Mouse (Mus musculus): ENCODE results near the gene Cmss1. TPM values are rescaled to one million over a fixed set of nuclear protein-coding genes. Genes with fewer than 3 reads are reported as not detected.
A peak's percentile ranks its signal among the peaks of the same experiment; 100 is the strongest.
"Not testable (repeated sequence)": the region's sequence is repeated elsewhere in the genome, so short reads cannot be mapped to it uniquely, and the experiment has no call there.

Gene Cmss1
- polyA plus RNA-seq, 1 experiment from 2014 or later, result 40.0 TPM

GRCm38 (mm10) chr16:57393161-57393560 lies 213.5 kb downstream of the Cmss1 start:
- WGBS, result 58% methylated on average over 11 of the region's 11 CpGs
- Histone ChIP-seq H3K27me3 (replicated peaks) (no peaks in the 10 kb centered on the region), H3K9ac (replicated peaks) (no peak overlapping the region), H3K27ac (replicated peaks) (0 out of 2 replicates have a peak overlapping the region, but pooled peaks have one; percentile 18), H3K4me2 (peak overlapping the region; percentile 30), H3K36me3 (no peaks in the 10 kb centered on the region), H3K9me3 (replicated peaks) (no peaks in the 10 kb centered on the region), H3K4me1 (0 out of 2 replicates have a peak, but pooled peaks cover 3% of the 10 kb centered on the region), H3K4me3 (replicated peaks) (no peak overlapping the region)
- ATAC-seq (ENCODE audit: low FRiP score), result no peak

- ATAC-seq (ENCODE audit: low FRiP score), result no peak
- Histone ChIP-seq H3K9me3 (replicated peaks) (no peaks in the 10 kb centered on the region), H3K27ac (replicated peaks) (no peak overlapping the region), H3K9ac (replicated peaks) (no peak overlapping the region), H3K4me2 (no peak overlapping the region), H3K4me3 (replicated peaks) (no peak overlapping the region), H3K4me1 (0 out of 2 replicates have a peak, but pooled peaks cover 3% of the 10 kb centered on the region), H3K27me3 (replicated peaks) (no peaks in the 10 kb centered on the region), H3K36me3 (no peaks in the 10 kb centered on the region)
- 54% methylated on average over 2 of the region's 2 CpGs for WGBS
These were observed 214.2 kb downstream of the Cmss1 start for GRCm38 (mm10) chr16:57392461-57392860.

- 35% methylated on average over 28 of the region's 39 CpGs for WGBS
- not testable (repeated sequence) for ATAC-seq (ENCODE audit: low FRiP score)
These were observed 215.5 kb downstream of the Cmss1 start for GRCm38 (mm10) chr16:57391171-57391570.

GRCm38 (mm10) chr16:57389566-57390251 lies 217.0 kb downstream of the Cmss1 start:
- Histone ChIP-seq H3K27me3 (replicated peaks) (no peaks in the 10 kb centered on the region), H3K4me2 (no peak overlapping the region), H3K4me3 (replicated peaks) (no peak overlapping the region), H3K9ac (replicated peaks) (no peak overlapping the region), H3K4me1 (0 out of 2 replicates have a peak, but pooled peaks cover 3% of the 10 kb centered on the region), H3K36me3 (no peaks in the 10 kb centered on the region), H3K27ac (replicated peaks) (no peak overlapping the region), H3K9me3 (replicated peaks) (no peaks in the 10 kb centered on the region)
- 91% methylated on average over 15 of the region's 15 CpGs for WGBS
- no peak for ATAC-seq (ENCODE audit: low FRiP score)

More at GRCm38 (mm10) chr16:57391171-57391570, 215.5 kb downstream of the Cmss1 start:
- H3K4me3 ChIP-seq (replicated peaks); H3K9me3 ChIP-seq (replicated peaks); H3K9ac ChIP-seq (replicated peaks); H3K4me1 ChIP-seq; H3K4me2 ChIP-seq; H3K27ac ChIP-seq (replicated peaks); H3K27me3 ChIP-seq (replicated peaks); H3K36me3 ChIP-seq: not testable (repeated sequence)

- H3K4me3 ChIP-seq (replicated peaks), result no peak overlapping the region
- H3K4me1 ChIP-seq, result peaks cover 5% of the 10 kb centered on the region; the same call in 1 of the 2 replicates
- H3K36me3 ChIP-seq, result no peaks in the 10 kb centered on the region
- H3K9me3 ChIP-seq (replicated peaks), result no peaks in the 10 kb centered on the region
- WGBS, result 92% methylated on average over 2 of the region's 2 CpGs
- H3K9ac ChIP-seq (replicated peaks), result no peak overlapping the region
- H3K27ac ChIP-seq (replicated peaks), result no peak overlapping the region
- no peaks in the 10 kb centered on the region for H3K27me3 ChIP-seq (replicated peaks)
- no peak overlapping the region for H3K4me2 ChIP-seq
- ATAC-seq (ENCODE audit: low FRiP score), result no peak
These were observed 222.4 kb downstream of the Cmss1 start for GRCm38 (mm10) chr16:57384274-57384673.

- Histone ChIP-seq H3K27ac (replicated peaks) (0 out of 2 replicates have a peak overlapping the region, but pooled peaks have one; percentile 13), H3K9ac (replicated peaks) (no peak overlapping the region), H3K9me3 (replicated peaks) (no peaks in the 10 kb centered on the region), H3K27me3 (replicated peaks) (no peaks in the 10 kb centered on the region), H3K36me3 (no peaks in the 10 kb centered on the region), H3K4me2 (no peak overlapping the region), H3K4me1 (peaks cover 5% of the 10 kb centered on the region; the same call in 1 of the 2 replicates), H3K4me3 (replicated peaks) (no peak overlapping the region)
- WGBS, result 59% methylated on average over 8 of the region's 8 CpGs
- no peak for ATAC-seq (ENCODE audit: low FRiP score)
These were observed 223.2 kb downstream of the Cmss1 start for GRCm38 (mm10) chr16:57383266-57383971.

- Histone ChIP-seq H3K9ac (replicated peaks) (no peak overlapping the region), H3K36me3 (no peaks in the 10 kb centered on the region), H3K27me3 (replicated peaks) (no peaks in the 10 kb centered on the region), H3K4me3 (replicated peaks) (no peak overlapping the region), H3K4me2 (no peak overlapping the region), H3K4me1 (peaks cover 6% of the 10 kb centered on the region; the same call in 1 of the 2 replicates), H3K27ac (replicated peaks) (no peak overlapping the region), H3K9me3 (replicated peaks) (no peaks in the 10 kb centered on the region)
- no peak for ATAC-seq (ENCODE audit: low FRiP score)
- 87% methylated on average over 9 of the region's 9 CpGs for WGBS
These were observed 227.9 kb downstream of the Cmss1 start for GRCm38 (mm10) chr16:57378631-57379330.

GRCm38 (mm10) chr16:57375248-57375837 lies 231.3 kb downstream of the Cmss1 start:
- 65% methylated on average over 7 of the region's 7 CpGs for WGBS
- H3K27ac ChIP-seq (replicated peaks), result no peak overlapping the region
- no peak overlapping the region for H3K4me2 ChIP-seq
- H3K9me3 ChIP-seq (replicated peaks), result no peaks in the 10 kb centered on the region
- no peaks in the 10 kb centered on the region for H3K27me3 ChIP-seq (replicated peaks)
- peaks cover 3% of the 10 kb centered on the region; the same call in 1 of the 2 replicates for H3K4me1 ChIP-seq
- no peak overlapping the region for H3K4me3 ChIP-seq (replicated peaks)
- ATAC-seq (ENCODE audit: low FRiP score), result peak; percentile 61; the same call in 1 of the 2 replicates
- H3K9ac ChIP-seq (replicated peaks), result no peak overlapping the region
- no peaks in the 10 kb centered on the region for H3K36me3 ChIP-seq

- Histone ChIP-seq H3K27me3 (replicated peaks) (no peaks in the 10 kb centered on the region), H3K9me3 (replicated peaks) (no peaks in the 10 kb centered on the region), H3K4me2 (no peak overlapping the region), H3K9ac (replicated peaks) (no peak overlapping the region), H3K4me3 (replicated peaks) (no peak overlapping the region), H3K27ac (replicated peaks) (no peak overlapping the region), H3K36me3 (no peaks in the 10 kb centered on the region), H3K4me1 (peaks cover 3% of the 10 kb centered on the region; the same call in 1 of the 2 replicates)
- WGBS, result 84% methylated on average over 3 of the region's 3 CpGs
- no peak for ATAC-seq (ENCODE audit: low FRiP score)
These were observed 234.5 kb downstream of the Cmss1 start for GRCm38 (mm10) chr16:57372156-57372555.

- H3K9ac ChIP-seq (replicated peaks), result no peak overlapping the region
- 85% methylated on average over 8 of the region's 8 CpGs for WGBS
- H3K27ac ChIP-seq (replicated peaks), result no peak overlapping the region
These were observed 236.7 kb downstream of the Cmss1 start for GRCm38 (mm10) chr16:57369846-57370496.

More at GRCm38 (mm10) chr16:57369846-57370496, 236.7 kb downstream of the Cmss1 start:
- Histone ChIP-seq H3K9me3 (replicated peaks) (no peaks in the 10 kb centered on the region), H3K4me2 (no peak overlapping the region), H3K36me3 (no peaks in the 10 kb centered on the region), H3K4me3 (replicated peaks) (no peak overlapping the region), H3K27me3 (replicated peaks) (no peaks in the 10 kb centered on the region), H3K4me1 (no peaks in the 10 kb centered on the region)
- no peak for ATAC-seq (ENCODE audit: low FRiP score)
